Mouse (Mus musculus): ENCODE data around the gene Cdc7.

Cdc7 gene

GRCm38 (mm10) chr5:106991300-106991929, 27.3 kb downstream of the Cdc7 start:
- DNase-seq (ENCODE audit: inconsistent ontology term) = no peak

- DNase-seq (ENCODE audit: inconsistent ontology term) = no peak
Measured at GRCm38 (mm10) chr5:106994716-106995115, 30.6 kb downstream of the Cdc7 start.

DNA sequence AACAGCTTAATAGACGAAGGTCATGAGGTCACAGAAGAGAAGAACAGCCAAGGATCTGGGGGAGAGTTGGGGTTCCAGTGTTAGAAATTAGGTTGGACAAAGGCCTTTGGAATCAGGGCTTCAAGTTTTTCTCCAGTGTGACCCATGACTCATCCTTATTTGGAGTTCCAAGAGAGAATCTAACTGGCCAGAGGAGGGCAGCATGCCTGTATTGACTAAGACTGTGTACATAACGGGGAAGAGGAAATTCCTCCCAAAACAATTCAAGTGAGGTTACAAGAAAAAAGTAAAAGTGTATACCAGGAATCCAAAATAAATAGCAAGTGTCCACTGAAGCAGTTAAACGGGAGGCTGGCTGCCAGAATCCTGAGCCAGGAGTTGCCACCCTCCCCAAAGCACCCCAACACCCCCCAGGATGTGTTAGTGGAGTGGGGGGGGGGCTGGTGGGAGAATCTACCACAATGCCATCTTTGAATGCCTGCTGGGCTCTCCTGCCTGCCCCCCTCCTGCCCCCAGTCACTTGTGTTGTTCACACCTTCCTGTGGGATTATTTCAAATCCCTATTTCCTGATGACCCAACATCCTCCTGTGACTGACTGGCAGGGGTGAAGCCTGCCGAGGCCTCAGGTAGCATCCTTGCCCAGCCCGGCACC, 31.9 kb downstream of the Cdc7 start:
- peak; percentile 76 for DNase-seq (ENCODE audit: inconsistent ontology term)

DNA sequence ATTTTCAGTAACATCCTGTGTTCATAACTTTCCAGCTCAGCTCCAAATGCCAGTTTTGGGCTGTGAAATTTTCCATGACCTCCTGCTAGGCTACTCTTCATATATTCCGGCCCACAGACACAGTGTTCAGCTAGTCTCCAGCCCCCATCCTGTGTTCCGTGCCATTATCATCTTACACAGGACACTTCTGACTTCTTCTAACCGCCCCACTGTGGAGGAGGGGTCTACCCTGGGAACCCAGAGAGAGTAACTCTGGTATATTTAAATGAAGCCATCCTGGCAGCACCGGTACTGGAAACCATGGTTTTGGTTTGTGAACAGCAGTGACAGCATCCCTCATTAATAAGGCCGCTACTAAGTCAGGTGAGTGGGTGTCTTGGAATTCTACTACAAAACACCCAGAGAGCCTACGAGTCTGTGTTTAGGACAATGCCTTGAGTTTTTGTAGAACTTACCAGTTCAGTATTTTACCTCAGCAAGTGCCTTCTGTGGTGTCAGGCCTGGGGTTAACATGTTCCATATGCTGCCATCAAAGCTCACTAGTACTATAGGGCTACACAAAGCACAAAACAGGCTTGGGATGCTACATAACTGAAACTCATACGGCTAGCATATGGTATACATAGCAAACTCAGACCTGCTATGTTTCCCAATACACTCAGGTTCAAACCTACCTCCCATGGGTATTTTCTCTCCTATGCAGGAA, 32.6 kb downstream of the Cdc7 start:
- DNase-seq (ENCODE audit: inconsistent ontology term) = no peak

GRCm38 (mm10) chr5:107001396-107002090, 37.4 kb downstream of the Cdc7 start:
- peak; percentile 72 for DNase-seq (ENCODE audit: inconsistent ontology term)

DNA sequence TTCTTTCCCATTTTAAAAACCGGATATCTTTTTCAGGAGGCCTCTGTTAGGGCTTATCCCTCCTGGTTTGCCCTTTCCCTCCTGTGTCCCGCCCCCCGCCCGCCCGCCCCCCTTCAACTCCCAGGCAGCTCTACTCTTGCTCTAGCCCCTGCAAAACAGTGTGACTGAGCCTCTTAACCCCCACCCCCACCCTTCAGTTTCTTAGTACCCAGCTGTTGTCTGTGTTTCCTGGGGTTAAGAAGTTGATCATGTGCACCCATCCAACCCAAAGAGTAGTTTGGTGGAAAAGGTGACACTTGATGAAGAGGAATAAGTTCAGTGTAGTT, 37.9 kb downstream of the Cdc7 start:
- no peak for DNase-seq (ENCODE audit: inconsistent ontology term)

DNA sequence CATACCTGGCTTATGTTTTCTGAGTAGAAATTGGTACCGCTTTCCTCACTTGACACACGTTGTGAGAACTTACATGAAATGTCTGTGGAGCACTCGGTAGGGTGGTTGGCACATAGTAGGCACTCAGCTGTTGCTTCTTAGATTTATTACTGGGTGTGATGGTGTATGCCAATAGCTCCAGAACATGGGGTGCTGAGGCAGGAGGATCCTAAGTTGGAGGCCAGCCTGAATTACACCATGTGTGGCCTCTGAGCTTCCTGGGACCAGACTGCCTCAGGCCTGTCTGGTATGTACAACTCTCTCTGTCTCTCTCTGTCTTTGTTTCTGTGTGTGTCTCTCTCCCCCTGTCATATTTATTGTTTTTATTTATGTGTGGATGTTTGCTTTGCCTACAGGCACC, 45.6 kb downstream of the Cdc7 start:
- no peak for DNase-seq (ENCODE audit: inconsistent ontology term)

- DNase-seq (ENCODE audit: inconsistent ontology term) = no peak
Measured at GRCm38 (mm10) chr5:107010300-107010699, 46.2 kb downstream of the Cdc7 start.

- no peak for DNase-seq (ENCODE audit: inconsistent ontology term)
Measured at GRCm38 (mm10) chr5:107011316-107012029, 47.4 kb downstream of the Cdc7 start.

GRCm38 (mm10) chr5:107012030-107012715, 48.1 kb downstream of the Cdc7 start:
- DNase-seq (ENCODE audit: inconsistent ontology term) = no peak

DNA sequence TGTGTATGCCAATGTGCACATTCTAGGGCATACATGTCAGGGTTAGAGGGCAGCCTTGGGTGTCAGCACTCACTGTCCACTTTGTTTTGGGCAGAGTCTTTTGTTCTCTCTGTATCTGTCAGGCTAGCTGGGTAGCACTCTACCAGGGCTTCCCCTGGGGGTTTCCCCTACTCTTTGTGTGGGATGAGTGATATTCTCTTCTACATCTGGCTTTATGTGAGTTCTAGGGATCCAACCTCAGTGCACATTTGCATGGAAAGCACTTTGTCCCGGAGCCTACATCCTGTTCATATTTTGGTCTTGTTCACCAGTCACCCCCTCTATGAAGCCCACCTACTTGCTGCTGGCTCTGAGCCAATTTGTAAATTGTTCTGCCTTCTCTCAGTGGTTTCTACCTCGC, 49.3 kb downstream of the Cdc7 start:
- DNase-seq (ENCODE audit: inconsistent ontology term) = no peak

DNA sequence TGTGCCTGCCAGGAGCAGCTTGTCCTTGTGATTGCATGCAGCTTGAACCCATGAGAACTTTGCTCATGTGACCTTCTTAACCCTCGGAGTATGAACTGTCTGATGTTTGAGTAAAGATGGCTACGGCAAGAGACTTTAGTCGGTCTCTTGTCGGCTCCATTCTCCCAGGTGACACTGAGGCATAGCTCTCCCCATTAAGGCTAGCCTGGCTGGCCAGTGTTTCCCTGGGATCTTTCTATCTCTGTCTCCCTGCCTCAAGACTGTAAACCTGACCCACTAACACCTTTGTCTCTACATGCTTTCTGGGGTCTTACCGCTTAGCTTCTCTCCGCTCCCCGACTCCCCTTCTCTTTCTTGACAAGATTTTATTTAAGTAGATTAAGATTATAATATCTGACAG, 50.0 kb downstream of the Cdc7 start:
- no peak for DNase-seq (ENCODE audit: inconsistent ontology term)

DNA sequence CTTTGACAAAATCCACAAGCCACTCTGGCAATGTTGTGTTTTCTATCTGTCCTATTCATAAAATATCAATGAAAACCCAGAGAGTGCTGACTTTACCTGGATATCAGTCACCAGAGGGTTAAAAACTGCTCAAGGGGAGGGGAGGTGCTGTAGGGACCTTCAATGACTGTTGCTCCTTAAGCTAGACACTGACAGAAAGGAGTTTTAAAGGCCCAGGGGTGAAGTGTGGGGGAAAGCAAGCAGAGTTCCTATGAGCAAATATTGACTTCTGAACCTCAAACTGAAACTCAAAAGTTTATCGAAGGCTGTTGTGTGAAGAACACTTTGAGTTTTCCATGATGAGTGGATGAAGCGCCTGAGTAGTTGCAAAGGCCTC, 50.9 kb downstream of the Cdc7 start:
- no peak for DNase-seq (ENCODE audit: inconsistent ontology term)

GRCm38 (mm10) chr5:107015422-107016081, 51.4 kb downstream of the Cdc7 start:
- no peak for DNase-seq (ENCODE audit: inconsistent ontology term)

GRCm38 (mm10) chr5:107016538-107016937, 52.4 kb downstream of the Cdc7 start:
- DNase-seq (ENCODE audit: inconsistent ontology term) = no peak

DNA sequence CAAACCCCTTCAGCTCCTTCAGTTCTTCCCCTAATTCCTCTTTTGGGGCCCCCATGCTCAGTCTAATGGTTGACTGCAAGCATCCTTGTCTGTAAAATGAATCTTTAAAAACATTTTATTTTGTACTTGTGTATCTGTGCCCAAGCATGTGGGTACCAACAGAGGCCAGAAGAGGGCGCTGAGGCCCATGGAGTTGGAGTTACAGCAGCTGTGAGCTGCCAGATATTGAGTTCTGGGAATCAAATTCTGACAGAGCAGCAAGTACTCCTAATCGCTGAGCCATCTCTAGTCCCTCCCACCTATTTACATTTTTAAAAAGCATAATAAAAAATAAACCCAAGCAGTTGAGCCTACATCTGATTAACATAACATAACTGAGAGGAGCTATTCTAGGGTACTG, 53.4 kb downstream of the Cdc7 start:
- DNase-seq (ENCODE audit: inconsistent ontology term) = no peak

GRCm38 (mm10) chr5:107019057-107019456, 54.9 kb downstream of the Cdc7 start:
- no peak for DNase-seq (ENCODE audit: inconsistent ontology term)

DNA sequence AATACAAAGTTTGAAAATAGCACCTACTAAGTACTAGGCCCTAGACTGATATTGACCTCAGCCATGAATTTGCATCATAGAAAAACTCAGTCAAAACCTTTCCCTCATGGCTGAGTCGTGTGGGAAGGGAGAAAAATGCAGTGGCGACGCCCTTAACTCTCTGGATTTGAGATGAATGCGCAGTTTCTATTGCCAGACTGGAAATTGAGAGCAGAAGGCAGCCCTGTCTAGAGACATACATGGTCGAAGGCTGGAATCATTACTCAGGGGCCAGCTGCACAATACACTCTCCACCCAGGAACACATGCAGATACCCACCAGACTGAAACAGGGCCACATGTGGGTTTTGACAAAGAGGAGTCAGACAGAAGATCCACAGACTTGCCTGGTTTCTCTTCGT, 55.8 kb downstream of the Cdc7 start:
- no peak for DNase-seq (ENCODE audit: inconsistent ontology term)

- DNase-seq (ENCODE audit: inconsistent ontology term) = no peak
Measured at GRCm38 (mm10) chr5:107020366-107020765, 56.2 kb downstream of the Cdc7 start.

- no peak for DNase-seq (ENCODE audit: inconsistent ontology term)
Measured at GRCm38 (mm10) chr5:107021291-107022063, 57.4 kb downstream of the Cdc7 start.

Data from Muller cell, postnatal 12 days (primary cell).